Mouse (Mus musculus) cortical plate, adult 2 months (tissue): Measurements from ENCODE around the gene Mmp28. TPM values are rescaled to one million over a fixed set of nuclear protein-coding genes. Genes with fewer than 3 reads are reported as not detected.

Experiments
- H3K27ac ChIP-seq: fragments of 200-500 bp; 2 replicates; pipeline ENCODE4 v1.5.1; 2012; ENCODE audit warnings: low read length, control low read depth, inconsistent platforms; ENCODE audit not compliant: insufficient read depth
- H3K4me1 ChIP-seq: fragments of 200-500 bp; 2 replicates; pipeline ENCODE4 v1.6.1; 2011; ENCODE audit warnings: low read length; ENCODE audit not compliant: control insufficient read depth, insufficient read depth
- H3K4me3 ChIP-seq: fragments of 200-500 bp; 2 replicates; pipeline ENCODE4 v1.5.1; 2011; ENCODE audit warnings: mild to moderate bottlenecking, low read length, control low read depth; ENCODE audit not compliant: insufficient read depth
- CTCF ChIP-seq: fragments of 200-500 bp; IDR thresholded peaks from 2 replicates; pipeline ENCODE4 v1.5.1; 2011; ENCODE audit warnings: mild to moderate bottlenecking, control low read depth, low read length; ENCODE audit not compliant: insufficient read depth; ENCODE audit errors: extremely low read depth
- POLR2A ChIP-seq: fragments of 200-500 bp; IDR thresholded peaks from 2 replicates; pipeline ENCODE4 v1.6.1; 2011; ENCODE audit warnings: mild to moderate bottlenecking, low read length, control low read depth; ENCODE audit not compliant: insufficient read depth; ENCODE audit errors: extremely low read depth
- polyA plus RNA-seq: library from polyadenylated mRNA; depleted of rRNA; stranded (reverse); fragments of >200 nt; gene quantifications from 2 replicates; pipeline ENCODE4 v1.2.3, GENCODE M21; 2012; rRNA removed

The Mmp28 gene
- 3.9 and 5.3 TPM in 2 replicates for polyA plus RNA-seq

- Histone ChIP-seq H3K4me3 (peak within 1 kb of the TSS; percentile 39), H3K27ac (no peak within 1 kb of the TSS), H3K4me1 (no peaks in the 10 kb centered on the region)
- TF ChIP-seq POLR2A, result no peak
- no peak for TF ChIP-seq CTCF
Measured at GRCm38 (mm10) chr11:83462711-83463244, at the start of gene Mmp28. TSS of gene Mmp28 (minus strand) at chr11:83463071.

GRCm38 (mm10) chr11:83509521-83509920 is 46.6 kb upstream of the Mmp28 start:
- H3K4me1 ChIP-seq, result no peaks in the 10 kb centered on the region
- no peak overlapping the region for H3K4me3 ChIP-seq
- TF ChIP-seq POLR2A, result no peak
- no peak for TF ChIP-seq CTCF
- H3K27ac ChIP-seq, result no peak overlapping the region

GRCm38 (mm10) chr11:83504308-83504707 is 41.4 kb upstream of the Mmp28 start:
- no peak for TF ChIP-seq CTCF
- TF ChIP-seq POLR2A, result no peak
- Histone ChIP-seq H3K4me3 (no peak overlapping the region), H3K27ac (no peak overlapping the region), H3K4me1 (no peaks in the 10 kb centered on the region; the same call in 1 of the 2 replicates)

GRCm38 (mm10) chr11:83495571-83495970 is 32.7 kb upstream of the Mmp28 start:
- H3K4me3 ChIP-seq, result no peak overlapping the region
- H3K27ac ChIP-seq, result no peak overlapping the region
- TF ChIP-seq CTCF (no peak), POLR2A (no peak)
- H3K4me1 ChIP-seq, result no peaks in the 10 kb centered on the region; the same call in 1 of the 2 replicates

- Histone ChIP-seq H3K4me1 (no peaks in the 10 kb centered on the region), H3K27ac (no peak overlapping the region), H3K4me3 (no peak overlapping the region)
- TF ChIP-seq CTCF, result peak; percentile 18; the same call in 1 of the 2 replicates
- TF ChIP-seq POLR2A, result no peak
Measured at GRCm38 (mm10) chr11:83491488-83491887, 28.6 kb upstream of the Mmp28 start.

- H3K4me1 ChIP-seq, result no peaks in the 10 kb centered on the region; the same call in 1 of the 2 replicates
- H3K27ac ChIP-seq, result peak overlapping the region; percentile 71; the same call in 1 of the 2 replicates
- TF ChIP-seq CTCF, result no peak
- TF ChIP-seq POLR2A, result no peak
- peak overlapping the region; percentile 67 for H3K4me3 ChIP-seq
Measured at GRCm38 (mm10) chr11:83473235-83474016, 10.6 kb upstream of the Mmp28 start.

- peak within 1 kb of the TSS; percentile 67 for H3K4me3 ChIP-seq
Measured at GRCm38 (mm10) chr11:83472324-83473234, 9.7 kb upstream of the Mmp28 start, which contains the start of gene Taf15. TSS of gene Taf15 (plus strand) at chr11:83473086.

GRCm38 (mm10) chr11:83471766-83472165 is 8.9 kb upstream of the Mmp28 start:
- Histone ChIP-seq H3K27ac (no peak overlapping the region), H3K4me3 (no peak overlapping the region), H3K4me1 (no peaks in the 10 kb centered on the region; the same call in 1 of the 2 replicates)
- no peak for TF ChIP-seq POLR2A
- TF ChIP-seq CTCF, result no peak

More at GRCm38 (mm10) chr11:83472324-83473234, 9.7 kb upstream of the Mmp28 start, which contains the start of gene Taf15:
- TF ChIP-seq POLR2A (peak; percentile 70), CTCF (peak; percentile 65)
- Histone ChIP-seq H3K4me1 (no peaks in the 10 kb centered on the region; the same call in 1 of the 2 replicates), H3K27ac (peak within 1 kb of the TSS; percentile 71; the same call in 1 of the 2 replicates)

GRCm38 (mm10) chr11:83468765-83469164 is 5.9 kb upstream of the Mmp28 start:
- Histone ChIP-seq H3K27ac (no peak overlapping the region), H3K4me3 (no peak overlapping the region), H3K4me1 (no peaks in the 10 kb centered on the region)
- TF ChIP-seq POLR2A (no peak), CTCF (no peak)
